7 mouse cellular contexts compared by ENCODE assay signal in the genomic region with DNA sequence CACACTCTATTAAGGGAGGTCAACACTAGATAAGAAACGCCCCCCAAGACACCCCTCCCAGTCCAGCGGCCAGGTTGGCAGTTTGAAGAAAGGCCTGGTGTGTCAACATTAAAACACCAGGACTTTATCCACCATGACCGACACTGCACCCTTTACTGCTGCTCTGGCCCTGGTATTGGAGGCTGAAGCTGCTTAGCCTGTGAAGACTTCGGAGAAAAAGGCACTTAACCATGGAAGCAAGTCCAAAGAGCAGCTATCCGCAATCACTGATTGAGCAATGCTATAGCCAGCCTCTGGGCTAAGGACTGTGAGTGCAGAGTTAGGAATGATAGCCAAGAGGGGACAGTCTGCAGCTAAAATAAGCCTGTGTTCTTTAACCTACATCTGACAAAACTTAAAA.
DNase-seq lines count a peak whose midpoint lies in the region; ATAC-seq and TF ChIP-seq lines count a peak whose summit lies in the region.
"Not testable (repeated sequence)": the region's sequence is repeated elsewhere in the genome, so short reads cannot be mapped to it uniquely, and the experiment has no call there.

No protein-coding gene starts in this region.

- not testable (repeated sequence) for H3K9ac ChIP-seq in heart, embryonic 11.5 days (ENCODE audit: low read depth, low read length); heart, embryonic 14.5 days (ENCODE audit: low read length); heart, postnatal 0 days (replicated peaks; ENCODE audit: low read depth, low read length); intestine, postnatal 0 days (ENCODE audit: low read depth, low read length); lung, postnatal 0 days (replicated peaks; ENCODE audit: low read depth)

- 48% methylated on average over 5 of the region's 5 CpGs for WGBS in heart, embryonic 11.5 days (ENCODE audit: insufficient replicate concordance)
- WGBS in heart, embryonic 14.5 days = 24% methylated on average over 5 of the region's 5 CpGs
- 21% methylated on average over 5 of the region's 5 CpGs for whole genome bisulfite sequencing in heart, postnatal 0 days
- 33% methylated on average over 5 of the region's 5 CpGs for WGBS in intestine, postnatal 0 days
- WGBS in lung, postnatal 0 days = 32% methylated on average over 5 of the region's 5 CpGs

- TF ChIP-seq CTCF in heart, postnatal 0 days (IDR thresholded peaks at IDR 0.05; ENCODE audit: low read depth); intestine, postnatal 0 days (IDR thresholded peaks at IDR 0.05; ENCODE audit: low read depth); lung, postnatal 0 days (IDR thresholded peaks at IDR 0.05): not testable (repeated sequence)

- not testable (repeated sequence) for H3K4me1 ChIP-seq in heart, embryonic 11.5 days (ENCODE audit: control insufficient read depth, insufficient read depth, low read length); intestine, postnatal 0 days (replicated peaks; ENCODE audit: control insufficient read depth, insufficient read depth, low read length); lung, postnatal 0 days (ENCODE audit: insufficient read depth, low read depth, low read length)
- peaks cover 18 to 19% of the 10 kb centered on the region in 2 experiments for H3K4me1 ChIP-seq in heart, embryonic 14.5 days (ENCODE audit: control insufficient read depth in 2 of 2, insufficient read depth in 2 of 2, low read length in 2 of 2)
- H3K4me1 ChIP-seq in heart, postnatal 0 days (ENCODE audit: control insufficient read depth, insufficient read depth) = peaks cover 22% of the 10 kb centered on the region

- TF ChIP-seq EP300 in heart, postnatal 0 days (IDR thresholded peaks at IDR 0.05; ENCODE audit: low read depth); lung, postnatal 0 days (IDR thresholded peaks at IDR 0.05): not testable (repeated sequence)

- H3K36me3 ChIP-seq in heart, embryonic 11.5 days (ENCODE audit: control insufficient read depth, insufficient read depth, low read length); heart, embryonic 14.5 days (ENCODE audit: control insufficient read depth, insufficient read depth, low read length); heart, postnatal 0 days (replicated peaks; ENCODE audit: control insufficient read depth, insufficient read depth, low read length); intestine, postnatal 0 days (ENCODE audit: control insufficient read depth, insufficient read depth); lung, postnatal 0 days (ENCODE audit: insufficient read depth, low read length): not testable (repeated sequence)

- not testable (repeated sequence) for H3K27me3 ChIP-seq in heart, embryonic 11.5 days (ENCODE audit: control insufficient read depth, insufficient read depth, low read length); heart, embryonic 14.5 days (ENCODE audit: control insufficient read depth, insufficient read depth, low read length); heart, postnatal 0 days (ENCODE audit: control insufficient read depth, insufficient read depth, low read length); intestine, postnatal 0 days (replicated peaks; ENCODE audit: control insufficient read depth, insufficient read depth, low read length); lung, postnatal 0 days (replicated peaks; ENCODE audit: insufficient read depth, low read length)

- not testable (repeated sequence) for H3K4me2 ChIP-seq in heart, embryonic 11.5 days; heart, postnatal 0 days (ENCODE audit: low read depth, low read length); intestine, postnatal 0 days (replicated peaks; ENCODE audit: low read depth); lung, postnatal 0 days (replicated peaks; ENCODE audit: low read depth, low read length)
- peak overlapping the region; percentile 41 for H3K4me2 ChIP-seq in heart, embryonic 14.5 days (ENCODE audit: low read length)

- H3K27ac ChIP-seq in heart, embryonic 11.5 days (ENCODE audit: low read depth, low read length) = peak overlapping the region; percentile 70; the same call in 1 of the 2 replicates
- peak overlapping the region; percentile 65 to 82 for H3K27ac ChIP-seq in heart, embryonic 14.5 days (replicated peaks in 1 of 2; ENCODE audit: control insufficient read depth in 1 of 2, insufficient read depth in 1 of 2, low read depth in 2 of 2, low read length in 2 of 2)
- peak overlapping the region; percentile 93 for H3K27ac ChIP-seq in heart, postnatal 0 days (ENCODE audit: low read depth)
- H3K27ac ChIP-seq in intestine, postnatal 0 days (ENCODE audit: low read depth, low read length) = peak overlapping the region; percentile 28; the same call in 1 of the 2 replicates
- not testable (repeated sequence) for H3K27ac ChIP-seq in lung, postnatal 0 days (ENCODE audit: low read length)

- DNase-seq in heart, adult 18-20 months = peak; percentile 7 to 9
- peak; percentile 40 for DNase-seq in heart, postnatal 0 days (ENCODE audit: low spot score)
- DNase-seq in lung, postnatal 0 days (ENCODE audit: low spot score) = peak; percentile 45
- DNase-seq in yolk sac, embryonic 10.5 days (ENCODE audit: low spot score) = peak; percentile 75

- H3K4me3 ChIP-seq in heart, embryonic 11.5 days (ENCODE audit: low read depth, low read length); heart, embryonic 14.5 days (ENCODE audit: control insufficient read depth in 1 of 2, insufficient read depth in 1 of 2, low read depth in 1 of 2, low read length in 2 of 2); heart, postnatal 0 days (ENCODE audit: low read depth, low read length); intestine, postnatal 0 days (ENCODE audit: low read depth, low read length); lung, postnatal 0 days (ENCODE audit: low read depth, low read length): not testable (repeated sequence)

- ATAC-seq in heart, embryonic 11.5 days (replicated peaks; ENCODE audit: insufficient number of reproducible peaks, low FRiP score, low TSS enrichment); heart, embryonic 14.5 days (ENCODE audit: insufficient number of reproducible peaks, insufficient read depth, low FRiP score, low read depth); heart, postnatal 0 days (ENCODE audit: insufficient read depth, low read depth); lung, postnatal 0 days: not testable (repeated sequence)
- peak; percentile 70 for ATAC-seq in intestine, postnatal 0 days

- not testable (repeated sequence) for H3K9me3 ChIP-seq in heart, embryonic 11.5 days (replicated peaks; ENCODE audit: control insufficient read depth, low read length); heart, embryonic 14.5 days (ENCODE audit: control insufficient read depth, low read length); heart, postnatal 0 days (replicated peaks; ENCODE audit: control insufficient read depth, low read length); intestine, postnatal 0 days (ENCODE audit: control insufficient read depth); lung, postnatal 0 days (ENCODE audit: low read length)

Comparison
In these comparisons a context has a peak if more than half of its experiments do, and no peak if none do; other contexts are left out.
1. DNase-seq: peak in every context shown above with its lines; median percentile 75 in yolk sac, embryonic 10.5 days; 45 in lung, postnatal 0 days; 40 in heart, postnatal 0 days; 8 in heart, adult 18-20 months.